Mouse (Mus musculus) spleen, embryonic (tissue): ENCODE measurements at regions not wholly inside any gene's neighbourhood (a gene's known extent, or its start where the extent isn't known, plus 50 kb on each side); places are given as distances from the start of the nearest gene placed in this dataset.

Experiments
- CTCF ChIA-PET: fragments of 350-600 bp; sonication (Branson Sonifier 250); formaldehyde crosslinking; loops from one replicate; lab custom pipeline; 2022; lab: Charles Lee

GRCm38 (mm10) chr9:91134325-91134724 is 227.9 kb upstream of the Zic4 start:
- CTCF ChIA-PET: no interaction called here

GRCm38 (mm10) chr9:91135107-91135506 is 227.1 kb upstream of the Zic4 start:
- CTCF ChIA-PET: no interaction called here

- CTCF ChIA-PET: no interaction called here
Measured at GRCm38 (mm10) chr9:91140651-91141050, 221.6 kb upstream of the Zic4 start.

GRCm38 (mm10) chr9:91151893-91152292 is 210.3 kb upstream of the Zic4 start:
- CTCF ChIA-PET: no interaction called here

- CTCF ChIA-PET: interaction anchor here (0.6 kb wide), 1 partner anchor 1652 kb away, joined by 3 read pairs; no protein-coding TSS in a partner anchor
Measured at GRCm38 (mm10) chr9:91159311-91159710, 202.9 kb upstream of the Zic4 start.

- CTCF ChIA-PET: no interaction called here
Measured at GRCm38 (mm10) chr9:91167871-91168270, 194.3 kb upstream of the Zic4 start.

- CTCF ChIA-PET: no interaction called here
Measured at GRCm38 (mm10) chr9:91193221-91193620, 169.0 kb upstream of the Zic4 start.

GRCm38 (mm10) chr9:91193954-91194353 is 168.3 kb upstream of the Zic4 start:
- CTCF ChIA-PET: no interaction called here

- CTCF ChIA-PET: no interaction called here
Measured at GRCm38 (mm10) chr9:91207281-91207680, 154.9 kb upstream of the Zic4 start.

GRCm38 (mm10) chr9:91227673-91228440 is 134.4 kb upstream of the Zic4 start:
- CTCF ChIA-PET: no interaction called here

- CTCF ChIA-PET: no interaction called here
Measured at GRCm38 (mm10) chr9:91228525-91228924, 133.7 kb upstream of the Zic4 start.

- CTCF ChIA-PET: no interaction called here
Measured at GRCm38 (mm10) chr9:91253886-91254285, 108.3 kb upstream of the Zic4 start.

GRCm38 (mm10) chr9:91291340-91291739 is 70.9 kb upstream of the Zic4 start:
- CTCF ChIA-PET: no interaction called here
